Mouse (Mus musculus) small intestine, adult 2 months (tissue): ENCODE measurements around the gene Syk. TPM values are rescaled to one million over a fixed set of nuclear protein-coding genes. Genes with fewer than 3 reads are reported as not detected.

Source experiments
- H3K27ac ChIP-seq: fragments of 200-500 bp; 2 replicates; pipeline ENCODE4 v1.5.1; 2012; ENCODE audit warnings: low read depth, low read length, control low read depth, inconsistent platforms; ENCODE audit not compliant: insufficient read depth
- H3K27me3 ChIP-seq: fragments of 200-500 bp; 2 replicates; pipeline ENCODE4 v1.6.1; 2012; ENCODE audit warnings: mild to moderate bottlenecking, moderate library complexity, low read length, inconsistent platforms; ENCODE audit not compliant: control insufficient read depth, insufficient read depth
- H3K36me3 ChIP-seq: fragments of 200-500 bp; 2 replicates; pipeline ENCODE4 v1.6.1; 2012; ENCODE audit warnings: mild to moderate bottlenecking, low read length, control low read depth, inconsistent platforms; ENCODE audit not compliant: control insufficient read depth, insufficient read depth
- H3K4me1 ChIP-seq: fragments of 200-500 bp; 2 replicates; pipeline ENCODE4 v1.6.1; 2012; ENCODE audit warnings: low read length, inconsistent platforms, mixed read lengths; ENCODE audit not compliant: control insufficient read depth, insufficient read depth, insufficient read length
- H3K4me3 ChIP-seq: fragments of 200-500 bp; 2 replicates; pipeline ENCODE4 v1.5.1; 2012; ENCODE audit warnings: low read depth, mild to moderate bottlenecking, control low read depth, inconsistent platforms, low read length, moderate library complexity
- CTCF ChIP-seq: fragments of 200-500 bp; IDR thresholded peaks from 2 replicates; pipeline ENCODE4 v1.5.1; 2012; ENCODE audit warnings: low read depth, mild to moderate bottlenecking, control low read depth, inconsistent platforms, low read length, moderate library complexity, mixed read lengths; ENCODE audit not compliant: insufficient replicate concordance, insufficient read length; ENCODE audit errors: extremely low read depth
- POLR2A ChIP-seq: fragments of 200-500 bp; IDR thresholded peaks from 2 replicates; pipeline ENCODE4 v1.6.1; 2012; ENCODE audit warnings: low read depth, mild to moderate bottlenecking, control low read depth, inconsistent platforms, low read length, moderate library complexity
- WGBS: fragments of 180-500 bp; shearing (Covaris S2); methylation state at CpG from one replicate; pipeline ENCODE4 v1.1.7; 2018; 5-methylcytosine and 5-hydroxymethylcytosine counted together
- polyA plus RNA-seq: library from polyadenylated mRNA; depleted of rRNA; stranded (reverse); fragments of >200 nt; gene quantifications from 2 replicates; pipeline ENCODE4 v1.2.3, GENCODE M21; 2012

The Syk gene
- polyA plus RNA-seq, 1 experiment: 8.3 TPM

GRCm38 (mm10) chr13:52557421-52557820 is 25.6 kb upstream of the Syk start:
- Histone ChIP-seq H3K27me3 (no peaks in the 10 kb centered on the region), H3K4me1 (no peaks in the 10 kb centered on the region), H3K4me3 (no peak overlapping the region), H3K36me3 (no peaks in the 10 kb centered on the region), H3K27ac (no peak overlapping the region)
- 46% methylated on average over 7 of the region's 7 CpGs for WGBS
- no peak for TF ChIP-seq POLR2A
- no peak for TF ChIP-seq CTCF

- 94% methylated on average over 8 of the region's 8 CpGs for WGBS
- Histone ChIP-seq H3K4me3 (no peak overlapping the region), H3K27me3 (no peaks in the 10 kb centered on the region), H3K36me3 (no peaks in the 10 kb centered on the region), H3K4me1 (no peaks in the 10 kb centered on the region), H3K27ac (no peak overlapping the region)
- TF ChIP-seq CTCF: no peak
- no peak for TF ChIP-seq POLR2A
Observed at GRCm38 (mm10) chr13:52561367-52562165, 21.4 kb upstream of the Syk start.

GRCm38 (mm10) chr13:52562166-52562571 is 20.8 kb upstream of the Syk start:
- no peaks in the 10 kb centered on the region for H3K27me3 ChIP-seq
- no peak overlapping the region for H3K4me3 ChIP-seq
- H3K4me1 ChIP-seq: no peaks in the 10 kb centered on the region
- no peak overlapping the region for H3K27ac ChIP-seq
- TF ChIP-seq POLR2A (no peak), CTCF (no peak)
- WGBS: 49% methylated on average over 4 of the region's 4 CpGs
- no peaks in the 10 kb centered on the region for H3K36me3 ChIP-seq

GRCm38 (mm10) chr13:52565103-52565739 is 17.8 kb upstream of the Syk start:
- WGBS: 86% methylated on average over 18 of the region's 18 CpGs
- peak; percentile 46; the same call in 1 of the 2 replicates for TF ChIP-seq CTCF
- TF ChIP-seq POLR2A: no peak
- Histone ChIP-seq H3K27ac (no peak overlapping the region), H3K4me1 (no peaks in the 10 kb centered on the region; the same call in 1 of the 2 replicates), H3K36me3 (no peaks in the 10 kb centered on the region), H3K27me3 (no peaks in the 10 kb centered on the region), H3K4me3 (no peak overlapping the region)

- no peaks in the 10 kb centered on the region; the same call in none of the 2 replicates for H3K4me1 ChIP-seq
- no peaks in the 10 kb centered on the region for H3K36me3 ChIP-seq
- H3K27ac ChIP-seq: no peak overlapping the region
- H3K4me3 ChIP-seq: no peak overlapping the region
- H3K27me3 ChIP-seq: no peaks in the 10 kb centered on the region
- WGBS: 85% methylated on average over 9 of the region's 9 CpGs
- TF ChIP-seq CTCF: no peak
- no peak for TF ChIP-seq POLR2A
Observed at GRCm38 (mm10) chr13:52566188-52566760, 16.7 kb upstream of the Syk start.

GRCm38 (mm10) chr13:52566777-52567176 is 16.2 kb upstream of the Syk start:
- no peak overlapping the region for H3K27ac ChIP-seq
- 79% methylated on average over 7 of the region's 7 CpGs for WGBS

More at GRCm38 (mm10) chr13:52566777-52567176, 16.2 kb upstream of the Syk start:
- TF ChIP-seq CTCF: no peak
- no peak for TF ChIP-seq POLR2A
- Histone ChIP-seq H3K4me1 (no peaks in the 10 kb centered on the region; the same call in none of the 2 replicates), H3K36me3 (no peaks in the 10 kb centered on the region), H3K27me3 (no peaks in the 10 kb centered on the region), H3K4me3 (no peak overlapping the region)
